In genomic region chr2:158242170-158242896, GRCm38 (mm10) we compare ENCODE assay signal across 9 mouse cellular contexts. TPM values are rescaled to one million over a fixed set of nuclear protein-coding genes. Genes with fewer than 3 reads are reported as not detected.
DNase-seq lines count a peak whose midpoint lies in the region; ATAC-seq and TF ChIP-seq lines count a peak whose summit lies in the region.
"Had no signal": no experiment of that assay in that cellular context is flagged by ENCODE, and none has a peak within 500 bp of the region (broad histone marks: within the 10 kb centered on the region; RNA-seq: fewer than 3 reads in every experiment).

No protein-coding gene starts in this region.

- H3K9ac ChIP-seq in forebrain, postnatal 0 days = no peak overlapping the region
- H3K9ac ChIP-seq in forebrain, embryonic 13.5 days = no peak overlapping the region
- H3K9ac ChIP-seq in kidney, embryonic 15.5 days = no peak overlapping the region
- H3K9ac ChIP-seq: liver, embryonic 15.5 days had no signal

- peak; percentile 71 for ATAC-seq in forebrain, postnatal 0 days
- no peak for ATAC-seq in forebrain, embryonic 13.5 days
- no peak for ATAC-seq in kidney, embryonic 15.5 days (replicated peaks; ENCODE audit: low FRiP score)

- H3K9me3 ChIP-seq in forebrain, postnatal 0 days (ENCODE audit: low read length) = no peaks in the 10 kb centered on the region
- H3K9me3 ChIP-seq in forebrain, embryonic 13.5 days (replicated peaks) = no peaks in the 10 kb centered on the region; the same call in 1 of the 2 replicates
- no peaks in the 10 kb centered on the region for H3K9me3 ChIP-seq in kidney, embryonic 15.5 days (replicated peaks)
- H3K9me3 ChIP-seq: liver, embryonic 15.5 days had no signal

- DNase-seq in forebrain, postnatal 0 days = peak; percentile 63
- DNase-seq in brain, adult 2 months (ENCODE audit: low read depth, low spot score) = peak; percentile 88
- DNase-seq in frontal cortex, postnatal 36 days (ENCODE audit: low spot score in 2 of 2) = peak; percentile 58 to 73
- peak; percentile 50 to 54 for DNase-seq in layer of hippocampus, postnatal 36 days
- DNase-seq in spleen, postnatal 14 days (ENCODE audit: low spot score in 2 of 2) = no peak
- no peak for DNase-seq in kidney, adult 11 months

- 73% methylated on average over 18 of the region's 18 CpGs for WGBS in forebrain, postnatal 0 days
- WGBS in forebrain, embryonic 13.5 days = 93% methylated on average over 18 of the region's 18 CpGs
- WGBS in kidney, embryonic 15.5 days = 86% methylated on average over 18 of the region's 18 CpGs

- H3K27me3 ChIP-seq in forebrain, postnatal 0 days (ENCODE audit: insufficient read depth, low read length) = no peaks in the 10 kb centered on the region
- H3K27me3 ChIP-seq in forebrain, embryonic 13.5 days = no peaks in the 10 kb centered on the region
- no peaks in the 10 kb centered on the region for H3K27me3 ChIP-seq in kidney, embryonic 15.5 days
- H3K27me3 ChIP-seq: liver, embryonic 15.5 days had no signal

- no peaks in the 10 kb centered on the region for H3K36me3 ChIP-seq in forebrain, postnatal 0 days (ENCODE audit: insufficient read depth)
- no peaks in the 10 kb centered on the region for H3K36me3 ChIP-seq in forebrain, embryonic 13.5 days (ENCODE audit: poor library complexity, severe bottlenecking)
- H3K36me3 ChIP-seq in kidney, embryonic 15.5 days = no peaks in the 10 kb centered on the region
- H3K36me3 ChIP-seq: liver, embryonic 15.5 days had no signal

- no peak overlapping the region for H3K4me3 ChIP-seq in forebrain, postnatal 0 days (ENCODE audit: low read depth, low read length)
- no peak overlapping the region for H3K4me3 ChIP-seq in forebrain, embryonic 13.5 days
- no peak overlapping the region for H3K4me3 ChIP-seq in kidney, embryonic 15.5 days (replicated peaks)
- H3K4me3 ChIP-seq: liver, embryonic 15.5 days had no signal

- no peak overlapping the region for H3K27ac ChIP-seq in forebrain, postnatal 0 days (ENCODE audit: low read depth, low read length)
- H3K27ac ChIP-seq in forebrain, embryonic 13.5 days = no peak overlapping the region
- H3K27ac ChIP-seq in kidney, embryonic 15.5 days = no peak overlapping the region
- H3K27ac ChIP-seq: liver, embryonic 15.5 days had no signal

- TF ChIP-seq CTCF in forebrain, postnatal 0 days (IDR thresholded peaks at IDR 0.05; ENCODE audit: low read depth) = no peak

- no peaks in the 10 kb centered on the region for H3K4me1 ChIP-seq in forebrain, postnatal 0 days (ENCODE audit: insufficient read depth)
- no peaks in the 10 kb centered on the region for H3K4me1 ChIP-seq in forebrain, embryonic 13.5 days
- peaks cover 11% of the 10 kb centered on the region for H3K4me1 ChIP-seq in kidney, embryonic 15.5 days
- H3K4me1 ChIP-seq: liver, embryonic 15.5 days had no signal

- H3K4me2 ChIP-seq in forebrain, postnatal 0 days (ENCODE audit: low read depth) = no peak overlapping the region
- no peak overlapping the region for H3K4me2 ChIP-seq in forebrain, embryonic 13.5 days
- H3K4me2 ChIP-seq in kidney, embryonic 15.5 days = no peak overlapping the region
- H3K4me2 ChIP-seq: liver, embryonic 15.5 days had no signal

RNA-seq across cellular contexts. Expression of gene D630003M21Rik, which starts 13.3 kb away (rescaled TPM):
- 5.4 and 6.6 TPM in 2 replicates for total RNA-seq in forebrain, postnatal 0 days (2014; rRNA removed)
- 1.6 and 1.9 TPM in 2 replicates for polyA plus RNA-seq in forebrain, postnatal 0 days (2015; fragmentation: Nextera tagmentation; extraction: Ambion mirVana)
- polyA plus RNA-seq in forebrain, embryonic 13.5 days (2015; fragmentation: Nextera tagmentation; extraction: Ambion mirVana) = 2.3 and 2.7 TPM in 2 replicates
- total RNA-seq in layer of hippocampus, postnatal 36 days (2021) = 1 to 10 TPM; 3.6 to 3.7 TPM
- 6.2 and 7.7 TPM in 2 replicates for polyA plus RNA-seq in kidney, embryonic 15.5 days (2015; fragmentation: Nextera tagmentation; extraction: Ambion mirVana)

RNA-seq across cellular contexts. Expression of gene Bpi, which starts 15.6 kb away (rescaled TPM):
- not detected in 2 replicates for total RNA-seq in forebrain, postnatal 0 days (2014; rRNA removed)
- not detected in 2 replicates for polyA plus RNA-seq in forebrain, postnatal 0 days (2015; fragmentation: Nextera tagmentation; extraction: Ambion mirVana)
- not detected in 2 replicates for polyA plus RNA-seq in forebrain, embryonic 13.5 days (2015; fragmentation: Nextera tagmentation; extraction: Ambion mirVana)
- total RNA-seq in layer of hippocampus, postnatal 36 days (2021) = not detected
- 0.08 and 0.17 TPM in 2 replicates for polyA plus RNA-seq in kidney, embryonic 15.5 days (2015; fragmentation: Nextera tagmentation; extraction: Ambion mirVana)
- polyA plus RNA-seq: liver, embryonic 15.5 days had no signal

Comparison
In these comparisons a context has a peak if more than half of its experiments do, and no peak if none do; other contexts are left out.
1. DNase-seq: peak in forebrain, postnatal 0 days (single experiment), brain, adult 2 months (single experiment), frontal cortex, postnatal 36 days (2 of 2) and layer of hippocampus, postnatal 36 days (2 of 2); none in spleen, postnatal 14 days (0 of 2) and kidney, adult 11 months (single experiment).